Mouse (Mus musculus): Measurements from ENCODE around the gene Scp2d1.
"Not testable (repeated sequence)": the region's sequence is repeated elsewhere in the genome, so short reads cannot be mapped to it uniquely, and the experiment has no call there.

Scp2d1 gene

GRCm38 (mm10) chr2:144823356-144823755 lies at the start of gene Scp2d1:
Gene Scp2d1 (plus strand): TSS chr2:144823656.
- DNase-seq (ENCODE audit: low read depth) = not testable (repeated sequence)

- DNase-seq (ENCODE audit: low read depth) = no peak
Observed at GRCm38 (mm10) chr2:144774636-144775160, 48.8 kb upstream of the Scp2d1 start.

- no peak for DNase-seq (ENCODE audit: low read depth)
Observed at GRCm38 (mm10) chr2:144775626-144776025, 47.8 kb upstream of the Scp2d1 start.

GRCm38 (mm10) chr2:144779263-144779662 lies 44.2 kb upstream of the Scp2d1 start:
- no peak for DNase-seq (ENCODE audit: low read depth)

GRCm38 (mm10) chr2:144780731-144781130 lies 42.7 kb upstream of the Scp2d1 start:
- no peak for DNase-seq (ENCODE audit: low read depth)

- no peak for DNase-seq (ENCODE audit: low read depth)
Observed at GRCm38 (mm10) chr2:144781871-144782270, 41.6 kb upstream of the Scp2d1 start.

GRCm38 (mm10) chr2:144782481-144782880 lies 41.0 kb upstream of the Scp2d1 start:
- DNase-seq (ENCODE audit: low read depth) = no peak

- DNase-seq (ENCODE audit: low read depth) = no peak
Observed at GRCm38 (mm10) chr2:144783190-144783589, 40.3 kb upstream of the Scp2d1 start.

GRCm38 (mm10) chr2:144783831-144784230 lies 39.6 kb upstream of the Scp2d1 start:
- DNase-seq (ENCODE audit: low read depth) = no peak

- no peak for DNase-seq (ENCODE audit: low read depth)
Observed at GRCm38 (mm10) chr2:144791671-144792294, 31.7 kb upstream of the Scp2d1 start.

- no peak for DNase-seq (ENCODE audit: low read depth)
Observed at GRCm38 (mm10) chr2:144797515-144797914, 25.9 kb upstream of the Scp2d1 start.

GRCm38 (mm10) chr2:144807766-144808754 lies 15.4 kb upstream of the Scp2d1 start:
- DNase-seq (ENCODE audit: low read depth) = no peak

- DNase-seq (ENCODE audit: low read depth) = no peak
Observed at GRCm38 (mm10) chr2:144828457-144828985, 5.1 kb downstream of the Scp2d1 start.

- no peak for DNase-seq (ENCODE audit: low read depth)
Observed at GRCm38 (mm10) chr2:144836667-144837311, 13.3 kb downstream of the Scp2d1 start.

- DNase-seq (ENCODE audit: low read depth) = no peak
Observed at GRCm38 (mm10) chr2:144837312-144837679, 13.8 kb downstream of the Scp2d1 start.

- DNase-seq (ENCODE audit: low read depth) = no peak
Observed at GRCm38 (mm10) chr2:144868827-144869226, 45.4 kb downstream of the Scp2d1 start.

Data from naive thymus-derived CD4-positive, alpha-beta T cell, adult 2 months (primary cell).